12 mouse cellular contexts compared by ENCODE assay signal in the genomic region with DNA sequence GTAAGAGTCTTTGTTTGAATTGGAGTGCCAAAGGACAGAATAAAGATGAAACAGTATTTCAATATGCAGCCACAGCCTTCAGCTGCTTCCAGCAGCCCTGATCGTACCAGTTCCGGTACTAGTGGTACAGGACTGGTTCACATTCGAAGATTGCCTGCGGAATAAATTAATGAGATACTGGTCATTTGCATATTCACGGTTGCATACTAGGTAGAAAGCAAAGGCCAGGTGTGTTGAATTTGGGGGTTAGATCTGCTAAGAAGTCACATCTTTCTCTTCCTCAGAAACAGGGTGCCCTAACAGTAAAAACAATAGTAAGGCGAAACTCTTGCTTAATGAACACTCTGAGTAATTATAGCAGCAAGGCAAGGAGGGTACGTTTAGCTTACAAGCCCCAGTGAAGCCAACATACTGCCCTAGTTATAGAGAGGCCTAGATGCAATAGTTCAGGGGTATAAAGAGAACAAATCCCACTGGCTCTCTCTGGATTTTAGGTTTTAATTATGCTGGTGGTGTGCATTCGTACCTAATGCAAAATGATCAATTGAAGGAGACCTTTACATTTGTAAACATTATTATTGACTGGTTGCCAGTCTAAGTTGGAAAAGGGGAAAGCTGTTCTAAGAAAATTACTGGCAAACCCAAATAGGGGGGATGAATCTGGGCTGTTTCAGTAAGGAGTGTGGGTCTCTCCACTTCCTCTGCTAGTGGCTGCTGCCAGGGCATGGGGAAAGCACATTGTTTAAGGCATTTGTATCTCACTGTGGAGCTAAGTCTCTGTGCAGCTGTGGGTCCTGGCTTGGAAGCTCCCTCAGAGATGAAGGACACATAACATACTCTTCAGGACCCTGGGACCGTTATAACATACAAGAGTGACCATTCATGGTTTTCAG.
DNase-seq lines count a peak whose midpoint lies in the region; ATAC-seq lines count a peak whose summit lies in the region.
"Had no signal": no experiment of that assay in that cellular context is flagged by ENCODE, and none has a peak within 500 bp of the region (broad histone marks: within the 10 kb centered on the region; RNA-seq: fewer than 3 reads in every experiment).

No protein-coding gene starts in this region.

- WGBS in kidney, embryonic 16.5 days = 58% methylated on average over 9 of the region's 9 CpGs
- WGBS in forebrain, embryonic 12.5 days = 29% methylated on average over 9 of the region's 9 CpGs
- 36% methylated on average over 9 of the region's 9 CpGs for WGBS in hindbrain, embryonic 16.5 days
- 52% methylated on average over 9 of the region's 9 CpGs for WGBS in neural tube, embryonic 12.5 days

- no peak for ATAC-seq in kidney, embryonic 16.5 days (ENCODE audit: low FRiP score, low TSS enrichment)
- no peak for ATAC-seq in forebrain, embryonic 12.5 days (ENCODE audit: low FRiP score)
- ATAC-seq in hindbrain, embryonic 16.5 days = no peak
- no peak for ATAC-seq in neural tube, embryonic 12.5 days (ENCODE audit: low FRiP score, low read depth)

- H3K9me3 ChIP-seq in kidney, embryonic 16.5 days (ENCODE audit: low read length) = no peaks in the 10 kb centered on the region
- no peaks in the 10 kb centered on the region for H3K9me3 ChIP-seq in forebrain, embryonic 12.5 days
- H3K9me3 ChIP-seq in hindbrain, embryonic 16.5 days (ENCODE audit: control insufficient read depth, low read length) = no peaks in the 10 kb centered on the region
- H3K9me3 ChIP-seq in neural tube, embryonic 12.5 days = no peaks in the 10 kb centered on the region
- H3K9me3 ChIP-seq: heart, embryonic 10.5 days had no signal

- H3K9ac ChIP-seq in kidney, embryonic 16.5 days (replicated peaks; ENCODE audit: low read length) = no peak overlapping the region
- H3K9ac ChIP-seq in forebrain, embryonic 12.5 days = peak overlapping the region; percentile 55
- no peak overlapping the region for H3K9ac ChIP-seq in hindbrain, embryonic 16.5 days (ENCODE audit: low read depth, low read length)
- H3K9ac ChIP-seq in neural tube, embryonic 12.5 days = no peak overlapping the region

- H3K36me3 ChIP-seq in kidney, embryonic 16.5 days (ENCODE audit: insufficient read depth, low read length) = no peaks in the 10 kb centered on the region
- H3K36me3 ChIP-seq in forebrain, embryonic 12.5 days (replicated peaks) = no peaks in the 10 kb centered on the region
- H3K36me3 ChIP-seq in hindbrain, embryonic 16.5 days (ENCODE audit: control insufficient read depth, insufficient read depth, low read length) = no peaks in the 10 kb centered on the region
- no peaks in the 10 kb centered on the region for H3K36me3 ChIP-seq in neural tube, embryonic 12.5 days
- H3K36me3 ChIP-seq: heart, embryonic 10.5 days had no signal

- H3K4me3 ChIP-seq in kidney, embryonic 16.5 days (ENCODE audit: low read length) = no peak overlapping the region
- H3K4me3 ChIP-seq in forebrain, embryonic 12.5 days (replicated peaks) = peak overlapping the region; percentile 21
- no peak overlapping the region for H3K4me3 ChIP-seq in hindbrain, embryonic 16.5 days (ENCODE audit: low read length)
- H3K4me3 ChIP-seq in neural tube, embryonic 12.5 days = no peak overlapping the region
- H3K4me3 ChIP-seq: heart, embryonic 10.5 days had no signal

- DNase-seq in kidney, adult 11 months = no peak
- DNase-seq in urinary bladder, postnatal 25 days (ENCODE audit: low spot score) = no peak
- no peak for DNase-seq in layer of hippocampus, adult 9-10 months (ENCODE audit: low spot score)
- DNase-seq in thymus, adult 18-20 months = no peak
- DNase-seq: cerebellum, postnatal 14 days; lung, postnatal 14 days; thymus, postnatal 4 days had no signal

- no peak overlapping the region for H3K27ac ChIP-seq in kidney, embryonic 16.5 days (ENCODE audit: low read length)
- H3K27ac ChIP-seq in forebrain, embryonic 12.5 days = peak overlapping the region; percentile 93
- H3K27ac ChIP-seq in hindbrain, embryonic 16.5 days (ENCODE audit: low read depth, low read length) = peak overlapping the region; percentile 31
- H3K27ac ChIP-seq in neural tube, embryonic 12.5 days = peak overlapping the region; percentile 15; the same call in 1 of the 2 replicates
- H3K27ac ChIP-seq: heart, embryonic 10.5 days had no signal

- H3K4me1 ChIP-seq in kidney, embryonic 16.5 days (ENCODE audit: insufficient read depth, low read length) = peaks cover 17% of the 10 kb centered on the region
- peaks cover 65% of the 10 kb centered on the region for H3K4me1 ChIP-seq in forebrain, embryonic 12.5 days
- H3K4me1 ChIP-seq in hindbrain, embryonic 16.5 days (ENCODE audit: control insufficient read depth, insufficient read depth, low read depth, low read length) = peaks cover 15% of the 10 kb centered on the region
- H3K4me1 ChIP-seq in neural tube, embryonic 12.5 days = peaks cover 42% of the 10 kb centered on the region

- no peaks in the 10 kb centered on the region for H3K27me3 ChIP-seq in kidney, embryonic 16.5 days (ENCODE audit: insufficient read depth, low read length)
- no peaks in the 10 kb centered on the region for H3K27me3 ChIP-seq in forebrain, embryonic 12.5 days
- H3K27me3 ChIP-seq in hindbrain, embryonic 16.5 days (replicated peaks; ENCODE audit: control insufficient read depth, insufficient read depth, low read length) = no peaks in the 10 kb centered on the region
- H3K27me3 ChIP-seq in neural tube, embryonic 12.5 days (replicated peaks) = no peaks in the 10 kb centered on the region

- peak overlapping the region; percentile 32 for H3K4me2 ChIP-seq in kidney, embryonic 16.5 days (replicated peaks; ENCODE audit: low read depth, low read length)
- H3K4me2 ChIP-seq in forebrain, embryonic 12.5 days = peak overlapping the region; percentile 38
- H3K4me2 ChIP-seq in hindbrain, embryonic 16.5 days (ENCODE audit: low read length) = peak overlapping the region; percentile 34
- peak overlapping the region; percentile 36 for H3K4me2 ChIP-seq in neural tube, embryonic 12.5 days (replicated peaks)
